Mouse (Mus musculus) lung, postnatal 14 days (tissue): ENCODE measurements at regions not wholly inside any gene's neighbourhood (a gene's known extent, or its start where the extent isn't known, plus 50 kb on each side); places are given as distances from the start of the nearest gene placed in this dataset.

ENCODE experiments used
- DNase-seq: peaks from one replicate; pipeline ENCODE4 v3.0.0; 2021

DNA sequence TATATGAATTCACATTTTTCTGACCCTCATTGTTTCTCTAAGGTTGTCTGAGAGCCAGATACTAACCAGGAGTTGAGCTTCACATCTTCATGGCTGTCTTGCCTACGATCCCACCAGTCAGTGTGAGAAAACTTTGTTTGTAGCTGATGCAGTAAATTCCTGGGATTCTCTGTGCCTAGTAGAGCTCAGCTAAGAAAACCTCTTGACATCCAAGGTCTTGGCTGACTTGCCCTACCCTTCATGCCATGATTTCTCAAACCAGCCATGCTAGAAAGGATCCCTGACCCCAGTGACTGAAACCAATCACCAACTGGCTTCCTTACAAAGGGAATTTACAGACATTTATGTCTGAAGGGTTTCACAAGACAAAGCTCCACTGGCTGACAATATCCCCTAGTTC is 364.5 kb downstream of the Zfp619 start:
- no peak for DNase-seq

DNA sequence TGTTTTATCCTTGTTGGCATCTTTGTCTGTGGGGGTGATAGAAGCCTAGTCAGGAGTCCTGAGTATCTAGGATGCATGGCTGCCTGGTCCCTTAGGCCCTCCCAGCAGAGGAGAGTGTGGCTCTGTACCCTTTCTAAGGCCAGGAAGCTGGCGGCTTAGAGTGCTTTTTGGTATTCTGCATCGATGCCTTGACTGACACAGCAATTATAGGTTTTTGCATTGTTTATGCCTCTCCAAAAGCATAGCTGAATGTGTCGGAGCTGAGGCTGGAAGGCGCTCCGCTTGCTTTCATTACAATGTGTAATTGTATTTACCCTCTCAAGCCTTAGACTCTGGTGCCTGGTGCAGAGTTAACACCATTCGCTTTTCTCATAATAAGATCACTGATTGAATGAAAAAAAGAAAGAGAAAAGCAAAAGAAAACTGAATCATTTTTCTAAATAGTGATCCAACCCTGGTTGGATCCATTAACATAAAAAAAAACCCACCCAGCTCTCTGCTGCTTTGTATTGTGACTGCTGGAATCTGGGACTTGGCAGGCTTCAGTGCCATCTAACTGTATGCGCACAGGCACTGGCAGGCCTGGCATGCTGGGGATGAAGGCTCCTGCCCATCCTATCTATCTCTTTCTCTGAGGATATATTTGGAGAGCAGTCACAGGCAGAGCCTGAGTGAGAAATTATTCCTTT is 376.8 kb downstream of the Zfp619 start:
- no peak for DNase-seq

DNA sequence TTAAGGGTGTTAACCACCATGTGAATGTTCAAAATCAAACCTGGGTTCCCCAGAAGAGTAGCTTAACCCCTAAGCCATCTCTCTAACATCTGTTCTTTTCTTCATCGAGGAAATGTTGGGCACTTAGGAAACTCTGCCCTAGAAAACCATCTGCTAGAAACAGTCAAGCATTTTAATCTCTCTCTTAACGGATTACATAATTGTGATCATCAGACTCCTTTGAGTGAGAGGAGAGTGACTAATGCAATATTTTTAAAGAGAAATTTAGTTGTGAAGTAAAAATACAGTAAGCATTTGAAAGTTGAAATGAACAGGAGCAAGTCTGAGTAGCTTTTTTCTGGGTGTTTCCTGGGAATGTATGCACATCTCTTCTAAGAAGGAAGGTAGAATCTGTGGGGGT is 379.4 kb downstream of the Zfp619 start:
- no peak for DNase-seq

DNA sequence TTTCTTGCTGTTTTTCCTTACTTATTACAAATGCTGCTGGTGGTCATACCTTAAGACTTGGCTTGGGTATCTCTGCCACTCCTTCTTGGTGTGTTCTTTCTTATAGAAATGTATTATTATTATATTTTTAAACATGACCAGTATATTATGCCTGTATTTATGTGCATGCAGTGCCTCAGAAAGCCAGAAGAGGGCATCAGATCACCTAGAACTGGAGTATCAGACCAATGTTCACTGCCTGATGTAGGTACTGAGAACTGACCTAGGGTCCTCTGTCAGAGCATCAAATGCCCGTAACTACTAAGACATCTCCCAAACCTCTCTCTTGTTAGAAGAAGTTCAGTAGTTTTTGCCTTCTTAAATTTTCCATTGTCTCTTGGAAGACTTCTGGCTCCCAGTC is 380.7 kb downstream of the Zfp619 start:
- DNase-seq = no peak

DNA sequence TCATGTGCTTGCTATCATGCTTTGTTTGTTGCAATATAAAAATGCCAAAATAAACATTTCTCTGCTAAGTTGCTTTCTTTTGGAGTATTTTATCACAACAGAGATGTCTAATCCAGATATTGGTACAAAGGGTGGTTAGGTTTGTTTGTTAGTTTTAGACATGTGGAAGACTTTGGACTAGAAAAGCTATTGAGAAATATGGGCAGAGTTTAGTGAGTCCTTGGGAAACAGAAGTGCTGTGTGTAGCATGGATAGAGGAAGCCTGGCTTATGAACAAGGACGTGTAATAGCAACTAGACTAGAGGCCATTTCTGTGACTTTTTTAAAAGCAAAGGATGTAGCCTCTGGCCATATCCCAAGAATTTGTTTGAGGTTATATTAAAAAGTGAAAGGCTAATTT is 416.4 kb downstream of the Zfp619 start:
- no peak for DNase-seq

DNA sequence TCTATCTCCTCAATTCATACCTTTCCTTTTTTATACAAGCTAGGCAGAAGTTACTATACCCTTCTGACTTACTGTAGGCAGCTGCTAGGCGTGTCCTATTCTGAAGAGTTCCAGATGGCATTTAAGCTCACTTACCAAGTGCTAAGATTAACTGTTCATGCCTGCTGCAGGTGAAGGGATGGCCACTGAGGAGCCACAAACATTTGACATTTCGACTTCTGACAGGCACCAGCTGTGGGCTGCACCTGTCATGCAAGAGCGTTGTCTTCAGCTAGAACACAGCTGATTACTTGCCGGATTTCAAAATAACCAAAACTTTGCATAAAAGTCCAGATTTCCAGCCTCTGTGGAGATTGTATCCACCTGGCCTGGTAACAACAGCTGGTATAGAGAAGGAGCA is 419.7 kb downstream of the Zfp619 start:
- DNase-seq = no peak

DNA sequence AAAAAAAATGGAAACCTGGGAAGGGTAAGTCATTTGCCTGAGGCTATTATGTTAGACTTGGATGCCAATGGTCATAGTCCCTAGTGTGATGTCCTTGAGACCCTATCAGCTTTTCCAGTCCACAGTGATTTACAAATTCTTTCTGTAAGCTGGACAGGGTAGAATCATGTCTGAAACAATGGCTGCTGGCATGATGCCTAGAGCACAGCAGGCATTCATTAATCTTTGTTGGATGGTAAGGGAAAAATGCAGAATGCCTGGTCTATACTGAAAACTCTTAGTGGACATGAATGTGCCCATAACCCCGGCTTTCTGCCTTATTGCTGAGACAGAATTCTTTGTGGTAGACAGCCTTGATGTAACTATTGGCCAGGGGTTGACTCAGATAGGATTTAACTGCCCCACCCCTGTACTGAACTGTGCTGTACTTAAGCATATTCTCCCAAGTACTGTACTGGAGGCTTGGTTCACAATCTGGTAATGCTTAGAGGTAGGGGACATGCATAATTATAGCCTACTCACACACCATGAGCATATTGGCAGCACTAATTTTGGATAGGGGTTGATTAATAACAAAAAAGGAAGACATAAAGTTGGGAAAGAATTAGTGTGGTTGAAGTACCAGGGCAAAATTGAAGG is 424.8 kb downstream of the Zfp619 start:
- no peak for DNase-seq

DNA sequence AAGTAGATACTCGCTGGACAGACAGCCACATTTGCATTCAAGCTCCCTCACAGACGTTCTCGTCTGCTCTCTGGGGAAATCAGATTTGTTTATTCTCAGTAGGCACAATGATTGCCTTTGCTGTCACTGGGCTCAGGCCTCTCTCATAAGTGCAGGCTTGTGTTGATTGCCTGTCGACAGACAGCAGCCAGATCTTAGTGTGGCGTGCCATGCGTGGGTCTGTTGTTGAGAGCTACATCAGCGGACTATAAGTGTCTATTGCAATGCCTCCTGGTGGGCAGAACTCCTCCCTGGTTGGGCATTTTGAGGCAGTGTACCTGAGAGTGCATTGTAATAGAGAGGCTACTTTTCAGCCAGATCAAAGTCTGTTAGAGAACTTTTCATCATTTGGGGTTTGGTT is 436.5 kb downstream of the Zfp619 start:
- DNase-seq = peak; percentile 4

DNA sequence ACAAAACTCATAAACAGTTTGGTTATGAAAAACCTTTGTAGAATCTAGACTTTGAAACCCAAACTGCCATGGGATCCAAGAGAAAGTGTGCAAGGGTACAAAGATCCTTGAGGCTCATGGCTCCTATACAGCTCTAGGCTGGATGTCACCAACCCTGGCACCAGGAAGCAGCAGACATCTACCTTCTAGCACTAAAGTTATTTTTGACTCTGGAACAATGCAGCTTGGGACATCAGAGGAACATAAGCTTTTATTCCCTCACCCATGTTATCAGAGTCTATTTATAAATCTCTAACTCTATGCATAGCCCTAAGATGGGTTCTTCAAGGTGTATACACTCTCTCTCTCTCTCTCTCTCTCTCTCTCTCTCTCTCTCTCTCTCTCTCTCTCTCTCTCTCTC is 437.4 kb downstream of the Zfp619 start:
- DNase-seq = no peak

DNA sequence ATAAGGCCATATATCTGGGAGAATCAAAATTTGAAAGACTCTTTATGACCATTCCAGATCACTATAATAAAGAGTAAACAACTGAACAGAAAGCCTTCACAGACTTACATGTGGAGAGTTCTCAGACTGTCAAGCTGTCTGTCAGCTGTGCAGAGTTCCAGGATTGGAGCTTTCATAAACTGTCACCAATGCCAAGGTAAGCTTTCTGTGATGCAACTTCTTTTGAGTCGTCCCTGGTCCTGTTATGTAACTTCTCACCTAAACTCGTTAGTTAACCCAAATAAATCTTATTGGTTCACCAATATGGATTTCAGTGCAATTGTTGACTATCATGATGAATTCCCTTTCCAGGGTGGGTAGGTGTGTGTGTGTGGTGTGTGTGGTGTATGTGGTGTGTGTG is 460.6 kb downstream of the Zfp619 start:
- DNase-seq = no peak

DNA sequence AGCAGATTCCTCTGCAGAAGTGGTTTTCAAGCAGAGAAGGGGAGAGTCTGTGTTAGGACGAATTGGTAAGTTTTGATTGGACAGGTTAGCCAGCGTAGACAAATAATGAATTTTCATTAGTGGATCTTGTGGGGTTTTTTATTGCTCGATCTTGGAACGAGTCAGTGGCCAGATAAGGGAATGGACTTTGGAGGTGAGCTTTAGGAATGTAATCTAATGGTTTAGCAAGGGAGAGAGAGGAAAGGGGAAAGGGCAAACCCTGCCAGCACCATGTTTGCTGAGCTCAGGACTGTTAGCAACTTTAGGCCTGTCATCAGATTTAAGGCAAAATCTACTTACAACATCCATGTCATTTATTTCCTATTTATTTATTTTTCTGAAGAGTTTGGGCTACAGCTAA is 464.1 kb downstream of the Zfp619 start:
- no peak for DNase-seq
